Mouse (Mus musculus) c-Kit-positive CD71-positive TER-119-negative erythroid progenitor cells, embryonic 14.5 days (primary cell): ENCODE data around the gene Sez6l.

Experiments
- DNase-seq: peaks from one replicate; pipeline ENCODE4 v3.0.0-alpha.2; 2013; ENCODE audit warnings: low read depth

Gene Sez6l

GRCm38 (mm10) chr5:112576993-112577670 lies at the start of gene Sez6l:
Gene Sez6l (minus strand): TSS chr5:112577185.
- no peak for DNase-seq

GRCm38 (mm10) chr5:112625555-112626160 lies 48.7 kb upstream of the Sez6l start:
- DNase-seq, result no peak

- no peak for DNase-seq
These were observed 46.0 kb upstream of the Sez6l start for GRCm38 (mm10) chr5:112622946-112623345.

DNA sequence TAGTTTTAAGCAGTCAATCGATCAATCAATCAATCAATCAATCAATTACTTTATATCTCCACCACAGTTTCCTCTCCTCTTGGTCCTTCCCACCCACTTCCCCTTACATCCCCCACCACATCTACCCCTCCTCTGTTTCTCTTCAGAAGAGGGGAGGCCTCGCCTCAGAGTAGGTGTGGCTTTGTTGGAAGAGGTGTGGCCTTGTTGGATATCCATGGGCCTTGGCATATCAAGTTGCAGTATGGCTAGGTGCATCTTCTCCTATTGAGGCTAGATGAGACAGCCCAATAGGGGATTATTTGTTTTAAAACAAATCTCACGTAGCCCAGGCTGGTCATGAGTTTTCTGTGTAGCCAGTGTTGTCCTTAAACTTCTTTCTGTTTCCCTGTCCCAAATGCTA lies 43.3 kb upstream of the Sez6l start:
- no peak for DNase-seq

GRCm38 (mm10) chr5:112619344-112619743 lies 42.4 kb upstream of the Sez6l start:
- DNase-seq, result no peak

GRCm38 (mm10) chr5:112617602-112618247 lies 40.7 kb upstream of the Sez6l start:
- DNase-seq, result no peak

- no peak for DNase-seq
These were observed 39.1 kb upstream of the Sez6l start for GRCm38 (mm10) chr5:112615946-112616617.

DNA sequence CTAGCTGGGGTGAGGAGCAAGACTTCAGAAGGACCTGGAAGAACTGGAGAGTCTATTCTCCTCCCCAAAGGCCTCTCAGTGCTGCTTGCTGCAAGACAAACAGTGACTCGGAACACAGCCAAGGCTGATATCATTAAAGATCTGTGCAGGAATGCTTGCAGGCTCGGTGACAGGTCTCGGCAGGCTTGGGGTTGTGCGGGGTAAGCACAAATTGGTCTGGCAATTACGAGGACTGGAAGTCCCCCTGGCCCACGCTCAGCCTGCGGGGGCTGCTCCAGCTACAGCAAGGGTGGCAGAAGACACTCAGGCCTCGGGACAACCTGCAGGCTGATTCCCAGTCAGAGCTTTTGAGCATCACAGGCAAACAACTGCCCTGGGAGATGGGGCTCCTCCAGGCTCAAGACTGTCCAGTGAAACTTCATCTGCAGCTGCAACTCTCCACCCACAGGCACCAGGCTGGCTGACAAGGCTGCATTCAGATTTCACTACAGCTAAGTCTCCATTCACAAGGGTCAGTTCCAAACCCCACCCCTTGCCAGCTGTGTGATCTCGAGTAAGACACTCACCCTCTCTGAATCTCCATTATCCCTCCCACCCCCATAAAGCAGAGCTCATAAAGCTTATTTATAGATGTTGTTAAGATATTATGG lies 31.0 kb upstream of the Sez6l start:
- no peak for DNase-seq

DNA sequence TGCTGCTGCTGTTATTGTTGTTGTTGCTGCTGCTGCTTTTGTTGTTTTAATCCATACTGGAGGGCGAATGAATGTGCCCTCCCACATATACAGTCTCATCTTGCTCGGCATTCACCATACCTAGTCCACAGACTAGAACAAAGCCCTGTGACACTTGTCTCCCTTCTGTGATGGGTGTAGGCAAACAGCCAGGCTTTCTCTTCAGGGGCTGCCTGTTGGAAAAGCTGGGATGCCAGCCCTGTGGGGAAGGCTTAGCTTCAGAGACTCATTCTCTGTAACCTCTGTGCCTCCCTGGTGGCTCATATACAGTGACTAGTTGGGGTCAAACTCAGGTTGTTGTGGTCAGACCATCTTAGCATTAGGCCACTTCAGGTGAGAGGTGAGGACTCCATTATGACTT lies 30.1 kb upstream of the Sez6l start:
- DNase-seq, result no peak

DNA sequence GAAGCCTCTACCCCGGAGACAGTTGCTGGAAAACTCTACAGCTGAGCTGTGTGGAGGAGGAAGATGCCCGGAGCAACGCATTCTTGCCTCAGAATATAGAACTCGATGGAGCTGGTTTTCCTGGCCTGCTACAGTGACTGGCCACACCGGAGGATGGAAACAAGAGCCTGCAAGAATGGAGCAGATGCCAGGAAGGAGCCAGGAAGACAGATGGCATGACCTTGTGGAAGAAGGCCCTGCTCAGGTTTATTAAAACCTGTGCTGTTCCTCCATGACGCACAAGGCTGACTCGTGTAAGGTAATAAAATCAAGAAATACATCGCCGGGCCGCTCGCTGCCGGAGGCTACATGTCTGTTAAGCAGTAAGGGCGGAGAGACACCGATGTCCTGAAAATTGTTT lies 28.4 kb upstream of the Sez6l start:
- no peak for DNase-seq

DNA sequence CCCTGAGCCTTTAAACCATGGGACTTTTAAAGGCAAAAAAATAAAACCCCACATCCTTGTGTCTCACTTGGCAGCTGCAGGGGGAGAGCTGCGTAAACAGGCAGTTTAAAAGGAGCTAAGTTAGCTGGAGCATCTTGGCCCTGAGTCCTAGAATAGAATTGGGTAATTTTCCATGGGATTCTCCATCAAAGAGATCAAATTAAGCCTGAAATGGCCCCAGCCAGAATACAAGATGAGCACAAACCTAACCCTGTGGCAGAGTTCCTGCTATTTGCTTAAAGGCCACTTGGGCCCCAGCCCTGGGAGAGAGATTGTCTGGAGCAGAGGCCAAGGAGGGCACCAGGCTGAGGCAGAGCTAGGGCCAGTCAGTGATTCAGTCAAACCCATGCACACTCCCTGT lies 27.3 kb upstream of the Sez6l start:
- DNase-seq, result no peak

- no peak for DNase-seq
These were observed 26.6 kb upstream of the Sez6l start for GRCm38 (mm10) chr5:112603594-112603993.

DNA sequence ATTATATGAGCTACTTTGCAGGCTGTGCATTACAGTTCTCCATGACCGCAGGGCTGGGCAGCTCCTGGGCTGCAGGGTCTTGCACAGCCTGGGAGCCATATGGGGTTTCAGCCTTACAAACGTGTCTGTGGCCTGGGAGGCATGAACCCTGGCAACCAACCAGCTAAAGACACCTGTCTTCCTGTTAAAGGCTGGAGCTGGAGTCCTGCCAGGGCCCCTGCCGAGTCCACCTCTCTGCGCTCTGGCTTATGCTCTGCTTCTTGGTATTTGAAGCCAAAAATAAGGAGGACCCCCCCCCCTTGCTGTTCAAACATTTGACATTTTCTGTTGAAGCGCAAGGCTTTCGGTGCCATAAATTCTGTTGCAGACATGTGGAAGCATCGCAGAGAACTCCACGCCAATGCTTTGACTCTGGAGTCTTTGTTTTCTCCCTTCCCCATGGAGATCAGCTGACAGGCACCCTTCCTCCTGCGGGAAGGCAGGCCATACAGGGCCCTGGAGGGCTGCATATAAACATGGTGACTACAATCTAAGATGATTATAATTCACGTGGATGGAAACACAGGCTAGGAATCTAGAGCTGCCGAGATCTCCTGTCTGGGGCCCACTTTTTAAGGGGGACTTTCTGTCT lies 23.4 kb upstream of the Sez6l start:
- no peak for DNase-seq

DNA sequence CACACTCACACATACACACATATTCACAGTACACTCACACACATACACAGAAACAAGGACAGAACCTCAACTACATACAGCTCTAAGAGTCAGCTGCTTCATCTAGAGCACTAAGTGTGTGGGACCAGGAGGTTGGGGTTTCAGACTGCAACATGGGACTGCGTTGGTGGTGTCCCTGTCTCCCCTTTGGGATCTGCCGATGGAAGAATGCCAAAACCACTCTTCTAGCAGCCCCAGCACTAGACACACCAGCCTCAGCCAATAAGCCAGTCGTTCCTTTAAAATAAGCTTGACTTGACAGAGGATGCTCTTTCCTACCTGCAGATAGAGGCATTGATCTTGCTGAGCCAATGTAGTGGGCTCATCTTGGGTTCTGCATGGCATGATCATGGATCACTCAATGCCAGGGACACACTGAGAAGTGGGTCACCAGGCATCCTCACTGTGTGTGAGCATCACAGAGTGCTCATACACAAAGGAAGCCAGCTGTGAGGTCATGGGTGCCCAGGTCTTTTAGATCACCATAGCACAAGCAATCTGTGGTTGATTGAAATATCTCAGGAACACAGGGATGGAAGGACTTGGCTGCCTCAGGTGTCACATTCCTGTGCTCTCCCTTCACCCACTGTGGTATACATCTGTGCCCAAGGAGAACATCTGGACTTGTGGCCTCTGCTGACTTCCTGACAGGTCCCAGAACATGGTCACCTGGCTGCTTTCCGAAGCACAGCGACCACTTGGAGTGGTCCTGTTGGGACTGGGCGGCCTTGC lies 22.7 kb upstream of the Sez6l start:
- no peak for DNase-seq

DNA sequence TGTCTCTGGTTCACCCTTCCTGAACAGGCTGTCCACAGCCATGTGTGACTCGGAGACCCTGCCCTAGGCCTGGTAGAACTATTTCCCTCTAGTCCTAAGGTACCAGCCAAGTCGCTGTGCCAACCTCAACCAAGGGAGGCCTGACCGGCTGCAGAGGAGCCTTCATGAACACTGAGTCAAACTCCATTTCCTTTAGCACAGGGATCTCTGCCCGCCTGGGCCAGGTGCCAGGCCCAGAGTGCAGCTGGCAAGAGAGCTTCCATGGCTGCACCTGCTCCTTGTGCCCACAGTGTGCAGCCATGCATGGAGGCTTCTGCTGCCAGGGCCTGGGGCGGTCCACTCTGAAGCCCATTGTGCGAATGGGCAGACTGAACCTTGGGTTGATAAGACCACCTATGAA lies 20.9 kb upstream of the Sez6l start:
- no peak for DNase-seq

DNA sequence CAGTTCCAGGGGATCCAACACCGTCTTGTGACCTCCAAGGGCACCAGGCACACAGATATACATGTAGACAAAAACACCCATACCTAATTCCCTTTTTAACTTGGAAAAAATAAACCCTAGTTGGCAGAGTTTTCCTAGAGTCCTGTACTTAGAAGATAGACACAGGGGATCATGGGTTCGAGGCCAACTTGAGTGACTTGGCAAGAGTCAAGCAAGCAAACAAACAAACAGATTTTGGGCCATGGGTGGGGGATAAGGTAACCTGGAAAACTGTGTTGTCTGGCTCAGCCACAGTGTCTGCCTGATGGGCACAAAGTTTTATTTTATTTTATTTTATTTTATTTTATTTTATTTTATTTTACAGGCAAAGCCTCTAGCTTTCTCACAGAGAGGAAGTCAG lies 20.3 kb upstream of the Sez6l start:
- DNase-seq, result no peak

GRCm38 (mm10) chr5:112596729-112597128 lies 19.7 kb upstream of the Sez6l start:
- no peak for DNase-seq

- no peak for DNase-seq
These were observed 19.0 kb upstream of the Sez6l start for GRCm38 (mm10) chr5:112595701-112596632.

GRCm38 (mm10) chr5:112591706-112592105 lies 14.7 kb upstream of the Sez6l start:
- no peak for DNase-seq

DNA sequence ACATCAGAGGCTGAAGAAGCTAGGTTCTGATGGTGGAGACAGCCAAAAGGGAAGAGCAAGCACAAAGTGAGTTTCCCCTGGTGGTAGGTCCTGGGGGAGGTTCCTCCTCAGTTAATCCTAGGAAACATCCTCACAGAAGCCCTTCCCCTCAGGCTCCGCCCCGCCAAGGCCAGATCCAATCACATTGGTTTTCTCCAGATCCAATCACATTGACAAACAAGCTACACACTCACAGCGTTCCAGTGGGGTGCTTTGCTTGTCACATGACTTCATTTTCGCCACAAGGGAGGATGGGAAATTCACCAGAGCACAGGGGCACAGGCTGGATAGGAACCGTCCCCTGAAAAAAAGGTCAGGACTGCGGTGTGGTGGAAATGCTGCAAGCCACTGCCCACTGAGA lies 9.1 kb upstream of the Sez6l start:
- no peak for DNase-seq
